Mouse (Mus musculus) intestine, postnatal 0 days (tissue): ENCODE results near the gene Rbbp8nl. TPM values are rescaled to one million over a fixed set of nuclear protein-coding genes. Genes with fewer than 3 reads are reported as not detected.

Experiments used
- ATAC-seq: fragments of 200-750 bp; cut with Nextera tagmentation; 2 replicates; pipeline ENCODE4 v1.8.0; 2017; ENCODE audit warnings: mild to moderate bottlenecking, moderate TSS enrichment, moderate library complexity
- H3K27ac ChIP-seq: fragments of 300-500 bp; sonication (generic); 2 replicates; pipeline ENCODE4 v1.5.1; 2014; ENCODE audit warnings: mild to moderate bottlenecking, low read depth, low read length, moderate library complexity
- H3K27me3 ChIP-seq: fragments of 300-500 bp; sonication (generic); replicated peaks from 2 replicates; pipeline ENCODE4 v1.6.1; 2014; ENCODE audit warnings: low read length, mixed read lengths; ENCODE audit not compliant: control insufficient read depth, insufficient read depth
- H3K36me3 ChIP-seq: fragments of 300-500 bp; sonication (generic); 2 replicates; pipeline ENCODE4 v1.6.1; 2014; ENCODE audit warnings: mild to moderate bottlenecking, moderate library complexity; ENCODE audit not compliant: control insufficient read depth, insufficient read depth
- H3K4me1 ChIP-seq: fragments of 300-500 bp; sonication (generic); replicated peaks from 2 replicates; pipeline ENCODE4 v1.6.1; 2014; ENCODE audit warnings: antibody characterized with exemption, low read length, mixed read lengths; ENCODE audit not compliant: control insufficient read depth, insufficient read depth
- H3K4me2 ChIP-seq: fragments of 300-500 bp; sonication (generic); replicated peaks from 2 replicates; pipeline ENCODE4 v1.6.1; 2014; ENCODE audit warnings: low read depth, mild to moderate bottlenecking, moderate library complexity
- H3K4me3 ChIP-seq: fragments of 300-500 bp; sonication (generic); 2 replicates; pipeline ENCODE4 v1.5.1; 2014; ENCODE audit warnings: low read depth, low read length
- H3K9ac ChIP-seq: fragments of 300-500 bp; sonication (generic); 2 replicates; pipeline ENCODE4 v1.6.1; 2014; ENCODE audit warnings: mild to moderate bottlenecking, low read depth, low read length
- H3K9me3 ChIP-seq: fragments of 300-500 bp; sonication (generic); 2 replicates; pipeline ENCODE4 v1.6.1; 2016; ENCODE audit warnings: mixed run types; ENCODE audit not compliant: control insufficient read depth
- CTCF ChIP-seq: sonication (generic); IDR thresholded peaks from 2 replicates; pipeline ENCODE4 v1.5.1; 2016; ENCODE audit warnings: low read depth, mild to moderate bottlenecking, control low read depth, antibody characterized with exemption, moderate library complexity
- WGBS: fragments of 180-500 bp; shearing (Covaris S2); extraction: QIAGEN DNeasy Blood & Tissue Kit; methylation state at CpG from one replicate; pipeline ENCODE4 v1.1.7; 2014; 5-methylcytosine and 5-hydroxymethylcytosine counted together
- microRNA-seq: library from miRNA; unstranded; fragments of <30 nt; microRNA quantifications from one replicate; pipeline ENCODE4, GENCODE M21; 2016
- polyA plus RNA-seq: library from polyadenylated mRNA; unstranded; fragments of >200 nt; fragmentation: Nextera tagmentation; extraction: Ambion mirVana; gene quantifications from 2 replicates; pipeline ENCODE4 v1.2.1, GENCODE M21; 2015

The Rbbp8nl gene
- polyA plus RNA-seq, 1 experiment from 2014 or later = 0.25 TPM

DNA sequence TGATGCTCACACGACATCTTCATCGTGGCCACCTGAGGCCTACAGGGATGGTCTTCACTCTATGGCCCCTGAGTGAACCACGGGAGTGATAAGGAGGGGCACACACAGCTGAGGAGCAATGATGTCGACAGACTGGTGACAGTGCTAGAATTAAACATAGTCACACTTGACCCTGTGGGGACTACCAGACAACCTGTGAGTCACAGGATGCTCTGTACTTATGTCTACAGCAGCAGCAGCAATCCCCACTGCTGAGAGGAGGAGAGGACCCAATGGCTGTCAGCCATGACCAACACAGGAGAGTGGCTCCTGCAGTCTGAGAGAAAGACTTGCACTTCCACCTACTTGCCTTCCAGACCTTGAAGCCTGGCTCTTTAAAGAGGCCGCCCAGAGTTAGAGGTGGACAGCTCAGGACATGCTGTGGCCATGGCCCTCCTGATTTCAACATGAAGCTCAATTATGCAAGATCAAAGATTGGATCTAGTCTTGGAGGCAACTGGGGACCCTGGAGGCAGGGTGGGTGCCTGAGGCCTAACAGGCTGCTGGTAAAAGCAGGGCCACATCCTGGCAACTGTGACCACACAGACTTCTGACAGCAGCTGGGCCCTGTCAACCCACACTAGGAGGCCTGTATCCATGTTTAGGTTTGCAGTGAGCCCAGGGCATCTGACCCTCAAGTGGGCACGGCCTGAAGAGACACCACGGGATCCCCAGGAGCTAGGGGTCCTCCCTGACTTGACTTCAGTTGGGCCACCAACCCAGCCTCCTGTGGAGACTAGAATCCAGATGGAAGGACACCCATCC lies 56.4 kb downstream of the Rbbp8nl start:
- Histone ChIP-seq H3K9ac (no peak overlapping the region), H3K36me3 (no peaks in the 10 kb centered on the region), H3K4me3 (no peak overlapping the region), H3K27ac (peak overlapping the region; percentile 7; the same call in 1 of the 2 replicates), H3K9me3 (no peaks in the 10 kb centered on the region), H3K4me2 (no peak overlapping the region), H3K4me1 (0 out of 2 replicates have a peak, but pooled peaks cover 2% of the 10 kb centered on the region), H3K27me3 (no peaks in the 10 kb centered on the region)
- no peak for TF ChIP-seq CTCF
- no peak for ATAC-seq
- WGBS = 77% methylated on average over 7 of the region's 7 CpGs

- Histone ChIP-seq H3K27me3 (no peaks in the 10 kb centered on the region), H3K9me3 (no peaks in the 10 kb centered on the region), H3K4me1 (0 out of 2 replicates have a peak, but pooled peaks cover 13% of the 10 kb centered on the region), H3K9ac (no peak overlapping the region), H3K4me3 (no peak overlapping the region), H3K4me2 (no peak overlapping the region), H3K36me3 (no peaks in the 10 kb centered on the region), H3K27ac (no peak overlapping the region)
- no peak for TF ChIP-seq CTCF
- no peak for ATAC-seq
- WGBS = 66% methylated on average over 4 of the region's 4 CpGs
Observed at GRCm38 (mm10) chr2:180230482-180230881, 59.2 kb downstream of the Rbbp8nl start.

GRCm38 (mm10) chr2:180229129-180229528 lies 60.5 kb downstream of the Rbbp8nl start:
- no peak overlapping the region for H3K9ac ChIP-seq
- no peak overlapping the region for H3K4me3 ChIP-seq
- H3K27ac ChIP-seq = 0 out of 2 replicates have a peak overlapping the region, but pooled peaks have one; percentile 35
- H3K27me3 ChIP-seq = peaks cover 4% of the 10 kb centered on the region; the same call in 1 of the 2 replicates
- H3K36me3 ChIP-seq = no peaks in the 10 kb centered on the region
- H3K4me2 ChIP-seq = no peak overlapping the region
- 0 out of 2 replicates have a peak, but pooled peaks cover 13% of the 10 kb centered on the region for H3K4me1 ChIP-seq
- ATAC-seq = no peak
- no peak for TF ChIP-seq CTCF
- no peaks in the 10 kb centered on the region for H3K9me3 ChIP-seq
- WGBS = 71% methylated on average over 3 of the region's 3 CpGs

DNA sequence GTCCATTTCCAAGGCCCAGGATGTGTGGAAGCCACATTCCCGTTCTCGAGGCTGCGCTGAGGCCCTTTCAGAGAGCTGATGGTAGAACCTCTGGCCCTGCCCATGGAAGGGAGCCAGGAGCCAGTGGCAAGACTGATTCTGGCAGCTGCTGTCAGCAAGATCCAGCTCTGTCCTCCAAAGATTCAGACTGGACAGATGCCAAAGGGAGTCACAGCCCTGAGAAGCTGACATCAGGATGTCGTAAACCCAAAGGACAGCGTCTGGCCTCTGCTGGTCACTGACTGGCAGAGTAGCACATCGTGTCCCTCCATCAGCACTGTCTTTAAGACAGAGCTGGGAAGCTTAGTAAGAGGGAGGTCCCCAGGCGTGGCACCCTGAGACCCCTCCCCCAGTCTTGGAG lies 61.1 kb downstream of the Rbbp8nl start:
- Histone ChIP-seq H3K36me3 (no peaks in the 10 kb centered on the region), H3K9me3 (no peaks in the 10 kb centered on the region), H3K9ac (no peak overlapping the region), H3K4me2 (no peak overlapping the region), H3K27ac (peak overlapping the region; percentile 35; the same call in 1 of the 2 replicates), H3K4me1 (0 out of 2 replicates have a peak, but pooled peaks cover 13% of the 10 kb centered on the region), H3K27me3 (peaks cover 4% of the 10 kb centered on the region; the same call in 1 of the 2 replicates), H3K4me3 (no peak overlapping the region)
- no peak for ATAC-seq
- WGBS = 50% methylated on average over 7 of the region's 7 CpGs
- peak; percentile 35 for TF ChIP-seq CTCF

DNA sequence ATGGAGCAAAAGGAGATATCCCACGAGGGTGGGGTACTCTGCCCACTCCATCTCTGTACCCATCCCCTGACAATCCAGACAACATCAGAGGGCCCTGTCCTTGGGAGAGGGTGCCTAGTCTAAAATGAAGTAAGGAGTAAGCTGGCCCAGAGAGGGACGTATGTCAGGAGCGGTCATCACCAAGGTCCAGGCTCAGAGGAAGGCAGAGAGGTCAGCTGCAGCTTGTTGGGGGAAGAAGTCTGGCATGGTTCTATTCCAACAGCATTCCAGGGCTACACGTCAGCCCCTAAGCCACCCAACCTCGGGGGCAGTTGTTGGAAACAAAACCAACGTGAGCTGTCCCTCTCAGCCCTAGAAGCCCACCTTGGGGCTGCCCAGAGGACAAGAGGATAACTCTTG lies 61.6 kb downstream of the Rbbp8nl start:
- Histone ChIP-seq H3K27ac (peak overlapping the region; percentile 35), H3K9ac (no peak overlapping the region), H3K4me1 (0 out of 2 replicates have a peak, but pooled peaks cover 13% of the 10 kb centered on the region), H3K9me3 (no peaks in the 10 kb centered on the region), H3K4me2 (peak overlapping the region; percentile 66; the same call in 1 of the 2 replicates), H3K27me3 (peaks cover 4% of the 10 kb centered on the region; the same call in 1 of the 2 replicates), H3K36me3 (no peaks in the 10 kb centered on the region), H3K4me3 (no peak overlapping the region)
- ATAC-seq = 0 out of 2 replicates have a peak, but pooled peaks have one; percentile 1
- 54% methylated on average over 6 of the region's 6 CpGs for WGBS
- TF ChIP-seq CTCF = no peak

Small RNAs within 50 kb of the gene (microRNA-seq; reads per million reads assigned to microRNA genes)
- gene Mir3091 = 0.82 reads per million

Other genes starting within 250 kb of the Rbbp8nl start
- 423 and 444 TPM in 2 replicates for gene Psma7, start 247.4 kb downstream of the Rbbp8nl start, polyA plus RNA-seq
- gene Ss18l1, start 247.4 kb downstream of the Rbbp8nl start, polyA plus RNA-seq = 1.2 and 1.3 TPM in 2 replicates
- 9.8 and 11.1 TPM in 2 replicates for gene Mtg2, start 219.3 kb downstream of the Rbbp8nl start, polyA plus RNA-seq
- not detected in 2 replicates for gene Hrh3, start 185.4 kb downstream of the Rbbp8nl start, polyA plus RNA-seq
- gene Osbpl2, start 170.6 kb downstream of the Rbbp8nl start, polyA plus RNA-seq = 22.9 and 26.4 TPM in 2 replicates
- gene Adrm1, start 118.4 kb downstream of the Rbbp8nl start, polyA plus RNA-seq = 132 and 142 TPM in 2 replicates
- 19.8 and 23.5 TPM in 2 replicates for gene Lama5, start 64.0 kb downstream of the Rbbp8nl start, polyA plus RNA-seq
- 442 and 454 TPM in 2 replicates for gene Rps21, start 32.5 kb downstream of the Rbbp8nl start, polyA plus RNA-seq
- 8.2 and 8.4 TPM in 2 replicates for gene Cables2, start 16.4 kb downstream of the Rbbp8nl start, polyA plus RNA-seq
- 20.9 and 23.9 TPM in 2 replicates for gene Gata5, start 44.8 kb upstream of the Rbbp8nl start, polyA plus RNA-seq
- 0.47 and 0.76 TPM in 2 replicates for gene Slco4a1, start 166.4 kb upstream of the Rbbp8nl start, polyA plus RNA-seq
- 0.67 and 0.74 TPM in 2 replicates for gene Ntsr1, start 210.1 kb upstream of the Rbbp8nl start, polyA plus RNA-seq